Mouse (Mus musculus) thymus, postnatal 10 days (tissue): ENCODE results near the gene Gm49352.
"Not testable (repeated sequence)": the region's sequence is repeated elsewhere in the genome, so short reads cannot be mapped to it uniquely, and the experiment has no call there.

ENCODE experiments used
- DNase-seq, 2 experiments: peaks; one replicate each; pipeline ENCODE4 v3.0.0; 2021; ENCODE audit warnings: low spot score in 2 of 2

Gm49352 gene

DNA sequence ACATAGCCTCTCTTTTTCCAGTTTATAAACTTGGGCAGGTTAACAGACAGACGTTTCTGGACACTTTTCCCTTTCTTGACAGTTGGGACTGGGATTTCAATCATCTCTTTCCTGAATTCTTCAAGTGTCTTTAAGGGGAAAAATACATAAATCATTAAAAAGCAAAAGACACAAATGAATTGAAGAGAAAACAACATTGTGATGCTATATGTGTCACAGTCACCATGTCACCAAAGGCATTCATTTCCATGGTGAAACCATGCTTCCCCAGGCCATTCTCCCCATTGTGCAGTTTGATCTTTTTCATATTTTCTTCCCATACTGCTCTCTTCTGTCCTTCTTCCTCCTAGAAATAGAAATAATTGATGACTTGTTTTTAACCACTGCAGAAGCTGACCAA, at the start of gene Gm49352:
Gene Gm49352, minus strand, starts transcription at position 101 of the 400 bp plus-strand sequence.
- DNase-seq = not testable (repeated sequence)

DNA sequence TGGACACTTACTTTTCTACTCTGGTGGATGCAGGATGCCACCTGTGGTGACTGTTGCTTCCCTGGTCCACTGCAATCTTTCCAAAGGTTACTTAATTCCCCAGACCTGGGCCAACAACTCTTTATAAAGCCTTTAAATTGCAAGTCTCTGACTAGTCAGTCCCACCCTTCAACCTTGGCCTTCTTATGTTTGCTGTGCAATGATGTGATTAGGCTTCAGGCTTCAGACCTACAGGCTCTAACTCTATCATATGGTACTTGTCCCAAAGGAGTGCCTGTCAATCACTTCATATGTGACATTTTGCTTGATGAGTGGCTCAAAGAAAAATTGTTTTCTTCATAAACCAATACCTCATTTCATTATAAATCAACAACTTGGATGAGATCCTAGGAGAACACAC, 2.1 kb upstream of the Gm49352 start, which contains the start of gene Cts3:
Gene Cts3, minus strand, starts transcription at position 101 of the 400 bp plus-strand sequence.
- no peak for DNase-seq

- no peak for DNase-seq
Observed at GRCm38 (mm10) chr13:61541631-61542030, 26.3 kb downstream of the Gm49352 start, which contains the start of gene Ctsm. Ctsm (minus strand) TSS chr13:61541839.
